Mouse (Mus musculus): ENCODE data around the gene Dph1. TPM values are rescaled to one million over a fixed set of nuclear protein-coding genes. Genes with fewer than 3 reads are reported as not detected.

The Dph1 gene
- total RNA-seq, 1 experiment from 2014 or later = 22.3 TPM

DNA sequence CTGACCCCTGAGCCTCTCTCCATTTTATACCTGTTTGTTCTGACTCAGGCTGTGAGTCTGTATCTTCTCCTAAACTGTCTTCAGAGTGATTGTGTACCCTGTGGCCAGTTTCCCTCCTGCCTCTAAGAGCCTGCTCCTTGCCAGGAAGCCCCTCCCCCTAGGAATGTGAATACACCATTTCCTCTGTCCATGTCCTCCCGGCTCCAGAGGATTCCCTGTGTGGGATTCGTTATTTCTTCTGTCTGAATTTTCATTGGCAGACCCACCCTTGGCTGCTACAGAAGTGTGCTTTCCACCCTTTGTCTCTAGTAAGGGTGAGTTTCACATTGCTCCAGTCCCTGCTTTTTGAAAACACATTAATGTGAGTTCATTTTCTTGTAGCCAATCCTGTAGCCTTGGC lies 57.1 kb downstream of the Dph1 start:
- peak; percentile 62 for DNase-seq

- no peak for DNase-seq
Measured at GRCm38 (mm10) chr11:75133391-75133790, 57.6 kb downstream of the Dph1 start.

DNA sequence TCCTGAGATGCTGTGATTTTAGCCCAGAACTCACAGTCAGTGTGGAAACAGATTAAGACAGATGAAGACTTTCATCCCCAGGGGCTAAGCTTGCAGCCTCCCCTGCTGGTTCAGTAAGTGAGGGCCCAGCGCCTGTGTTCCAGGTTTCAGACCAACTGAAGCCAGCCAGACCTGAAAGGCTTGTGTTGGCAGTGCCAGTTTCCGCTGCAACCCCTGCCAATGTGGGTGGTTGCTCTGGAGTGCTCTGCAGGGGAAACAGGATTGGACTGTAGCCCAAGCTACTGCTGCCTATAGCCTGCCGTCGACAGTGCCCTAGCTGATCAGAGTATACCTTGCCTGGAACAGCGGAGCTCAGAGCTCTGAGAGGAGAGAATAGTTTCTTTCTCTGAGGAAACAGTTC lies 58.8 kb downstream of the Dph1 start:
- peak; percentile 69 for DNase-seq

- no peak for DNase-seq
Measured at GRCm38 (mm10) chr11:75131300-75131699, 59.7 kb downstream of the Dph1 start.

DNA sequence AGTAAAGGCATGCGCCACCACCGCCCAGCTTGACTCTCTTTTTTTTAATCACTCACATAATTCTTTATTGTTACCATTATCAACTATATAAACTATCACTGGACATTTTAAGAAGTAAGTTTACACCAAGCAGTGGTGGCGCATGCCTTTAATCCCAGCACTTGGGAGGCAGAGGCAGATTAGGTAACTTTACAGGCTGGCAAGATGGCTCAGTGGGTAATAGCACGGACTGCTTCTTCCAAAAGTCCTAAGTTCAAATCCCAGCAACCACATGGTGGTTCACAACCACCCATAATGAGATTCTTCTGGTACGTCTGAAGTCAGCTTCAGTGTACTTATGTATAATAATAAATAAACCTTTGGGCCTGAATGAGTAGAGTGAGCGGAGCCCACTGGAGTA lies 61.6 kb downstream of the Dph1 start:
- DNase-seq = no peak

Small RNAs within 50 kb of the gene (microRNA-seq; reads per million reads assigned to microRNA genes)
- gene Mir132 (614 to 824 reads per million in 2 experiments), gene Mir212 (35.0 to 38.4 reads per million in 2 experiments)

Other genes with a start within 250 kb of the Dph1 start
- 14.5 and 17.0 TPM in 2 replicates for gene Hic1, start 21.7 kb downstream of the Dph1 start, total RNA-seq (2021)
- gene Ovca2, start 12.4 kb downstream of the Dph1 start, total RNA-seq (2021) = 14.5 and 15.8 TPM in 2 replicates
- gene Rtn4rl1, start 2.5 kb upstream of the Dph1 start, total RNA-seq (2021) = 29.5 and 32.6 TPM in 2 replicates
- 58.2 and 59.3 TPM in 2 replicates for gene Rpa1, start 157.1 kb upstream of the Dph1 start, total RNA-seq (2021)
- 8.3 and 10.3 TPM in 2 replicates for gene Smyd4, start 157.2 kb upstream of the Dph1 start, total RNA-seq (2021)
- gene Serpinf1, start 231.5 kb upstream of the Dph1 start, total RNA-seq (2021) = 54.0 and 116 TPM in 2 replicates
- gene Serpinf2, start 248.3 kb upstream of the Dph1 start, total RNA-seq (2021) = 6.8 and 123 TPM in 2 replicates